Mouse (Mus musculus) stomach, adult 2 months (tissue): ENCODE results near the gene Iars2. TPM values are rescaled to one million over a fixed set of nuclear protein-coding genes. Genes with fewer than 3 reads are reported as not detected.

Experiments used
- polyA plus RNA-seq: library from polyadenylated mRNA; depleted of rRNA; stranded (reverse); fragments of >200 nt; gene quantifications from 2 replicates; pipeline ENCODE4 v1.2.3, GENCODE M21; 2012; rRNA removed

Gene Iars2
- polyA plus RNA-seq, result 8.4 and 10.3 TPM in 2 replicates

GRCm38 (mm10) chr1:185328721-185329610 is at the start of gene Iars2:
Gene Iars2, minus strand, starts transcription at chr1:185329396.

GRCm38 (mm10) chr1:185362677-185363520 is 33.7 kb upstream of the Iars2 start, which contains the start of gene Eprs:
Gene Eprs, plus strand, starts transcription at chr1:185363044.

GRCm38 (mm10) chr1:185331983-185332430 is 2.8 kb upstream of the Iars2 start, which contains the start of gene Bpnt1:
Gene Bpnt1, plus strand, starts transcription at chr1:185332149.

Other genes starting within 250 kb of the Iars2 start
- gene Rab3gap2, start 125.3 kb downstream of the Iars2 start, polyA plus RNA-seq, result 6.9 and 9.6 TPM in 2 replicates
- 47.3 and 53.6 TPM in 2 replicates for gene Bpnt1, start 2.8 kb upstream of the Iars2 start, polyA plus RNA-seq
- gene Eprs, start 33.6 kb upstream of the Iars2 start, polyA plus RNA-seq, result 1.1 and 1.4 TPM in 2 replicates
- 0.01 and 0.06 TPM in 2 replicates for gene Slc30a10, start 125.5 kb upstream of the Iars2 start, polyA plus RNA-seq